Mouse (Mus musculus) spleen, adult 2 months (tissue): ENCODE data around the gene Sema6d.

Experiments used
- CTCF ChIP-seq: fragments of 200-500 bp; IDR thresholded peaks from 2 replicates; pipeline ENCODE4 v1.5.1; 2011; ENCODE audit warnings: mild to moderate bottlenecking, inconsistent platforms; ENCODE audit not compliant: insufficient read depth, insufficient read length, insufficient replicate concordance; ENCODE audit errors: extremely low read depth
- POLR2A ChIP-seq: fragments of 200-500 bp; IDR thresholded peaks from 2 replicates; pipeline ENCODE4 v1.6.1; 2011; ENCODE audit warnings: low read depth, low read length, inconsistent platforms

- TF ChIP-seq CTCF (no peak), POLR2A (no peak)
Observed at GRCm38 (mm10) chr2:124561668-124562067, 471.9 kb downstream of the Sema6d start.
